Mouse (Mus musculus): Measurements from ENCODE around the gene Copz2.
A peak's percentile ranks its signal among the peaks of the same experiment; 100 is the strongest.

Copz2 gene

DNA sequence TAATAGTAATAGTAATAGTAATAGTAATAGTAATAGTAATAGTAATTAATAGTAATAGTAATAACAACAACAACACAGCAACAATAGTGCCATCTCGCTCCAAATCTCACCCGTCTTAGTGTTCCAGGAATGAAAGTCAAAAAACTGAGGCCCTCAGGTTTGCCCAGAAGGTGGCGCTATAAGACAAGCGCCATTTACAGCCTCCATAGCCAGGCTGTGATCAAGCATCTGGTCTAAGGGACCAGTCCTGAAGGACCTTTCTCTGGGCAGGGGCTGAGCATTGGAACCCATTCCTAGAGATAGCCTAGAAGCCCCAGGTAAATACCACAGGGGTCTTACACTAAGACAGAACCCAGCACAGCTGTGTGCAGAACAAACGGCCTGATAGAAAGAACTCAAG, 17.5 kb downstream of the Copz2 start:
- peak; percentile 86 for DNase-seq

DNA sequence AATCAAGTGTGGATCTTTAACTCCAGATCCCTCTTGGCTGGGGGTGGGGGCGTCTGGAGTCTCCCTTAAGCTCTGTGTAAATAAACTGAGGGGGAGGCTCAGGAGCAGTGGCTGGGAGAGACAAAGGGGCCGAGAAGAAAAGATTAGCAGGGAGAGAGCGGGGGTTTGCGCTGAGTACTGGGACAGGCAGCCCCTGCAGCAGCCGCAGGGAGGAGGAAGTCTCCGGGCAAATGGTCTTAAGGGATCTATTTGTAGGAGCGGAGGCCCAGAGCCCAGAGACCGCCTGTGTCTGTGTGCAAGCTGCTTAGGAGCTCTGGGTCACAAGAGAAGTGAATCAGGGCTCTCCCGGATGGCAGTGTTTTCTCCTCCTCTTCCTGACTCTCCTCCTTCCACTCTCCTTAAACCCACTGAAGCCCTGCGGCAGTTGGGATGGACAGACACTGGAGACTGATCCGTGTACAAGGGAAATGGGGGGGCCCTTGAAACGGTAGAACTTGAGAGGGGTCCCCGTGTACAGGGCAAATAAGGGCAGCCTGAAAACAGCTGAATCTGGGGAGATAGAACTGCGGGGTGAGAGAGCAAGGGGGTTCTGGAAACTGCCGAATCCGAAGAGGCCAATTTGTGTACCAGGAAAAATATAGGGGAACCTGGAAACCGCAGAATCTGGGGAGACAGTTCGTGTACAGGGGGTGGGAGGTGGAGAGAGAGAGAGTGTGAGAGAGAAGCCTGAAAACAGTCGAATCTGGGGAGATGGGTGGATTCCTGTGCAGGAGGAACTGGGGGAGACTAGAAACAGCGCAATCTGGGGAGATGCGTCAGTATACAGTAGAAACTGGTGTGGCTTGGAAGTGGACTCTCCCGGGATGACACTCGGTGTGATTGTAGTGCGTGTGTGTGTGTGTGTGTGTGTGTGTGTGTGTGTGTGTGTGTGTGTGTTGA, 23.0 kb downstream of the Copz2 start:
- DNase-seq = peak; percentile 84

DNA sequence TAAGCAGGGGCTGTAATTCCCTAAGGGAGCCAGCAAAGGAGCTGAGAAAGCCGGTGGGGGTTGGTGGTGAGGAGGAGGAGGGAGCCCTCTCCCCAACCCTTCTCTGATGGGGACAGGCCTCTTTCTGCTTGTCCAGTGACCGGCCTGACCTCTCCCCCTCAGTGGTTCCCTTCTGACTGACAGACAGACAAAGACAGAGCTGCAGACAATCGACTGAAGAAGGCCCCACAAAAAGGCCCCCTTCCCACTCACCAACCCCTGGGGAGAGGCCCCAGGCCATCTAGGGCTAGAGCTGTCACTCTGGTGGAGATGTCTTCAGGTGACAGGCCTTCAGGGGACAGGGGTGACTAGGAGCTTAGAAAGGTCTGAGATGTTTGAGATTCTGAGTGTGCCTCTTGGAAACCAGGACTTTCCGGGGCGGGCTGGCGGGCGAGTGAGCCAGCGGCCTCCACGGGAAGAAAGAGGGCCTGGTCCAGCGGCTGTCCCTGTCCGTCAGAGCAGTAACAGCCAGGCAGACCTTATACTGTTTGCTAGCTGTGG, 24.0 kb downstream of the Copz2 start:
- peak; percentile 73 for DNase-seq

DNA sequence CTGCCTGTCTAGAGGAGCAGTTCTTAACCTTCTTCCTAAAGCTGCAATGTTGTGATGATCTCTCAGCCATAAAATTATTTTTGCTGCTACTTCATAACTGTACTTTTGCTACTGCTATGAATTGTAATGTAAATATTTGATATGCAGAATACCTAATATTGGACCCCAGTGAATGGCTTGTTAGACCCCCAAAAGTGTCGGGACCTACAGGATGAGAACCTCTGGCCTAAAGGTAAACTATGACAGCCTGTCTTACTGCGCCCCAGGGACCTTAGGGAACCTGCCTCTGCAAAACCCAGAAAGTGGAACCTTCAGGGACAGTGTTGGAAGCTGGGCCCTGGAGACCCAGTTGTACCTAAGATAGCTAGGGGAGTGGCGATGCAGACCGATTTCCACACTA, 25.6 kb downstream of the Copz2 start:
- no peak for DNase-seq

DNA sequence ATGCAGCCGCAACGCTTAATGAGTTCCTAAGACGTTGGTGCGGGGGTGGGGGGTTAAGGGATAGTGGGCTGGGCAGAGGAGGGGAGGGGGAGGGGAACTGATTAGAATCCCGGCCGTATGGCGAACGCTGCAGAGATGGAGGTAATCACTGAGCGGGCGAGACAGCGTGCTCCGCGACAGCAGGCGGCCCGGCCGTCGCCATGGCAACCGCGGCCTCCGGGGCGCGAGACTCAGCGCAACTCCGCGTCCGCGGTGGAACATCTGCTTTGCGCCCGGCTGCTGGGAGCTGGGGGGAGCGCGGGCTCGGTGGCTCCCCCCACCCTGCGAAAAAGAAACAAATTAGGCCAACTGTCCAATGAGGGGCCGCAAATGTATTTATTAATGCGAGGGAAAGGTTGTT, 26.1 kb downstream of the Copz2 start:
- DNase-seq = peak; percentile 97

DNA sequence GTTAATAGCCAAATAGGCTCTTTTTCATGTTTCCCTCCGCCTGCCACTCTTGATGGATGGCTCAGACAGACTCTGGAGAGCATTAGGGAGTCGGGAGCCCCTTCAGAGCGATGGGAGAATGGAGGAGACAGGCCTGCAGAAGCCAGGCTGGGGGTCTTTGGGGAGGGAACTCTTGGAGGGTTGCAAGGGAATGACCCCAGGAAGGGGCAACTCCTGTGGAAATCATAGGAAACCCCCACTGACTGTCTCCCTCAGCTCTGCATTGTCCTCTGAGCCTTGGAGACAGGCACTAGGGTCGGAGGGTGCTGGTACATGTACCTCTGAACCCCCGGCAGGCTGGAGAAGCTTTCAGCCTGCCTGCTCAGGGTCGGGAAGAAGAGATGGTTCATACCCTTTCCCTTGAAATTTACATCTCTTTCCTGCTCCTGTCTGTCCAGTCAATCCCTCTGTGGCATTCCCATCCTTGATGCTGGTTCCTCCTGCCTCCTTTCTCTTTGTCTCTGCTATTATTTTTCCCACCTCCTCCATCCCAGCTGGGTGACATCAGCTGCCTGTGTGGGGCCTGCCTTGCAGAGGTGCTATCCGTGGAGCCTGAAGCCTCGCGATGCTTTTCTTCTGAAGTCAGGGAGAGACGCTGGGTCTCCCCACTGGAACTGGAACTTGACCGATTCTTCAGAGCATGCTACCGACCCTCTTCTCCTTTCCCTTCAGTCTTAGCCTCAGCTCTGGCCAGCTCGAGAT, 26.8 kb downstream of the Copz2 start:
- peak; percentile 84 for DNase-seq

DNA sequence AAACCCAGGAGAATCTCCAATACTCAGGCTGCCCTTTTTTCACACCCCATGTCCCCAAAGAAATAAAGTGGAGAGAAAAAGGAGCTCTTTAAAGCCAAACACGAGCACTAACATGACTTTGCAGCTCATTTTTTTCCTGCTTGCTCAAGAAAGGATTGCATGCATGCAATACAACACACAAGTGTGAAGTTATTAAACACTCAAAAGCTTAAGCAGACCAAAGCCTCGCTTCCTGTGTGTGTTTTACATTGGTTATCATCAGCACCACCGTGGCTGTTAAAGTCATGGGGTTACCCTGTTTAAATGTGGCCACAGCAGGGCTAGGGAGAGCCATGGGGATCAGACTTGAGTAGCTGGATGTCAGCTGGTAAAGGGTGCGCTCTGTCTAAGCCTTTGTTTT, 27.4 kb downstream of the Copz2 start:
- no peak for DNase-seq

DNA sequence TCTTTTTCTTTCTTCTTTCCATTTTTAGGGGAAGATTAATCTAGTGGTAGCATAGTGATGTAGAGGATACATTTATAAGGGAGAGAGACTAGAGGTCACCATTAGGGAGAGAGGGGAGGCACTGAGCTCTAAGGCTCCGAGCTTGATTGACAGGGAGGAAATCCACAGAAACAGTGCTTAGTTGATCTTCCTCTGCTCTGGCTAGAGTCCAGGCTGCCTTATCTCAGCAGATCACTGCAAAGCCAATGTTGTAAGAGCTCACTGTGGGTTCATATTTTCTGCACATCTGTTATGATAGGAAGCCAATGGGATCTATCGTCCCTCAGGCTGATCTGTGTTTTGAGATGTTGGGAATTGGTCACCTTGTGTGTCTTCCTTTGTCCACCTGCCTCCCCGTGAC, 29.0 kb downstream of the Copz2 start:
- no peak for DNase-seq

DNA sequence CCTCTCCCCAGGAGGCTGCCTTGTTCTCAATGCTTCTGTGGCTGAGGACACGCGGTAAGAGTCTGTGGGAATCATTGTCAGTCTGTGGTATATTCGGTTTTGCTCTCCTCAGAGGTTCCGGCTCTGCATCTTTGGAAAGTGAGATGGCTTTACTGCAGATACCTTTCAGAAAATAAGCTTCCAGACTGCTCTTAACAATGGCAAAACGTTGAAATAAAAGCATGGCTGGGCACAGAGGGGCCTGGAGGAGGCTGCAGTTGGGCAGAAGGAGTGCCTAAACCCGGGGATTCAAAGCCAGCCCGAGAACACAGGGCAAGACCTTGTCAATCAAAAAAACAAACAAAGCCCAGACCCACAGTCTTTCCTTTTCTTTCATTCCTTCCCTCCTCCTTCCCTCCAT, 29.7 kb downstream of the Copz2 start:
- peak; percentile 53 for DNase-seq

DNA sequence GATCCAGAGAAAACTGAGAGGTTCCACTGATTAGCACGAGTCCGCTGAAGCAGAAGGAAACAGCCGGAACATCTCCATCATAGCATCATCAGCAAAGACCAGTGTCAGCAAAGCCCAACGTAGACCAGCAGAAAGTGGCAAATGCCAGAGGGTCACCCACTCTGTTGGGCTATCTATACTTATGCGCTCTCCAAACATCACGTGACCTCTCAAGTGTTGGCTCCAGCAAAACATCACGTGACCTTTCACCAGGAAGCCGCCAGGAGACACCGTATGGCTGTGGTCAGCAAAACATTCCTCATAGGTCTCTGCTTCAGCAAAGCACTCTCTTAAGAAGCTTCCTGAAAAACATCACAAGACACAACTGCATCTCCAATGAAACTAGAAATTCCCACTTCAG, 30.6 kb downstream of the Copz2 start:
- DNase-seq = no peak

DNA sequence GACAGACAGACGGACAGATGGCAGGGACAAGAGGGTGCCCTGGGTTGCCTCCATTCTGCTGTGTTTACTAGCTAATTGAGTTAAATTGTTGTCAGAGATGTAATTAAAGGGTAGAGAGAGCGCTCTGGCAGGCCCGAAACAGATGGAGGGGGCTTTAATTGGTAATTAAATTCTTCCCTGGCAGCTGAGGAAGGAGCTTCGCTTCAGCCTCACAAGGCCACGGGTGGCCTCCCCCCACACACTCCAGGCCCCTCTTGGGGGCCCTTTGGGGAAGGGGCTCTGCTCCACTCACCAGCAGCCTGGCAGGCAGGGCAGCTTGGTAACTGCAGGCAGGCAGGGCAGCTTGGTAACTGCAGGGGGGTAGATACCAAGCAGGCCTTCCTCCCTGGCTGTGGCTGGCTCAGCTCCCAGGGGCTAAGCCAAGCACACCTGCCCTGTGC, 36.3 kb downstream of the Copz2 start:
- peak; percentile 47 for DNase-seq

DNA sequence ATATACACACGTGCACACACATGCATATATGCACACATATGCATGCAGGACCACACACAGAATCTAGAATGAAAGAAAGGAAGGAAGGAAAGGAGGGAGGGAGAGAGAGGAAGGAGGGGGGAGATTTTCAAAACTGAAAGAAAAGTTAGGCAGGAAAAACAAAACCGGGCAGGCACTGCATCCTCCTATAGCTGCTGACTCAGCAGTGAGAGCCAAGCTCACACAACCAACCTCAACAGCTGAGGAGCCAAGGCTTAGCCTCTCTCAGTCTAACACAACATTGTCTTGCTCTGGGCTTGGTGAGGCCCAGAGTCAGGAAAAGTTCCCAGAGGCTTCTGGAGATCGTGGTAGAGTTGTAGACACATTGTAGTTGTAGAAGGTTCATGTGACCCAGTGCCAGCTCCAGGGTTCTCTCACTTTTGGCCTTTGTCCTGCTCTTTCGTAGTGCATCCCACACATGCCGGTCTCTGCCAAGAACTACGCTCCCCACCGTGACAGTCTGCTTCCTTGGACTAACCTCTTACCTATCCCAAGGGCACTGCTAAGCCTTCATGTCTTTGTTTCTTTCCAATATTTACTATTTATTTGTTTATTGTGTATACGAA, 37.4 kb downstream of the Copz2 start:
- no peak for DNase-seq

DNA sequence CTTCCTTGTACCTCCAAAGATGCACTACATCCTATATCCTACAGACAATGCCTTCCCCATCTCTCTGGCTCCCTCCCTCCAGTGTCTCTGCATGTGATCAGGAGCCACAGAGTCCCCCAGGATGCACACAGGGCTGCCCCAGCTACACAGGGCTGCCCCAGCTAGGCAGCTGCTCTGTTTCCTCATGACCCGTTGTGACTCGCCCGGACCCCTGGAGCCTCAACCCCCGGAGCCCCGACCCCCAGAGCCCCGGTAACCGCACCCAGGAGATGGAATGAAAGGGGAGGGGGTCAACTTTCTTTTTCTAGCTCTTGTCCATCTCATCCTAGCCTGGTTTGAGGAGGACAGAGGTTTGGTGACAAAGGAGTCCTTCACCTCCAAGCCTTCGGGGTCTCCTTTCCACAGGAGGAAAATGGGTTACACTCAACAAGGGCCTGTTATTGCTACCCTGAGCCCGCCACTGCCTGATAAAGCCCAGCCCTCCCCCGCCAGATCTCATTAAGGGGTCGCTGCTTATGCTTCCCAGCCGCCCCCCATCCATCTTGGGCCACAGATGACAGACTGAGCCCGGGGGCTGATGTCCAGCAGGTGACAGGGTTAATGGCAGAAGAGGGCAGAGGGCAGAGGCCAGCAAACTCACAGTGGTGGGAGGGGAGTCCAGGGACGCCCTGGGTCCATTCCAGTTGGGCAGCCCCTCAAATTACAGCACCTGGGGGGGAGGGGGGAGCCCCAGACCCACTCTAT, 42.3 kb downstream of the Copz2 start:
- DNase-seq = peak; percentile 72

DNA sequence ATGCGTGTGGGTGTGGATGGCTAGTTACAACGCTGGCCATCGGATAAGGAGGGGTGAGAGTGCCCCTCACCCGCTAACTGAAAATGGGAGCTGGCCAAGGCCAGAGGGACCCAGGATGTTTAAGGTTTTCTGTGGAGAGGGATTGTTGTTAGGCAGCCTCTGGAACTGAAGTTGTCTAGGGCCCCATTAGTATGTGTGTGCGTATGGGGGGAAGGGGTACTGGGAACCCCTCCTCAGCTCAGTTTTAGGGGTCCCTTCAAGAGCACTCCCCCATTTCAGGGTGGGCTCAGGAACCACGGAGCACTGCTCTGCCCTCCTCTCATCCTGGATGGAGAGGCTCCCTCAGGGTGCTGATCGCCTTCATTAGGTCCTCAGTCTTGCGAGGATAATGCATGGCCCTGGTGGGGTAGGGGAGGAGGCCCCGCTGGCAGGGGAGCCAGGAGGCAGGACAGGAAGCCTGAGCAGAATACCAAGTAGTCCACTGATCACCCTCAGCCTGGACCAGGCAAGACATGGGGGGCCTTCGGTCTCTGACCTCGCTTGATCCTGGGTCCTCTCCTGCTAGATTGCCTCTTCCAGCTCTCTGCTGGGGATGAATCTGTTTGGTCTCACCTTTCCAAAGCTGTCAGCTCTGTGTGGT, 43.7 kb downstream of the Copz2 start:
- peak; percentile 47 for DNase-seq

DNA sequence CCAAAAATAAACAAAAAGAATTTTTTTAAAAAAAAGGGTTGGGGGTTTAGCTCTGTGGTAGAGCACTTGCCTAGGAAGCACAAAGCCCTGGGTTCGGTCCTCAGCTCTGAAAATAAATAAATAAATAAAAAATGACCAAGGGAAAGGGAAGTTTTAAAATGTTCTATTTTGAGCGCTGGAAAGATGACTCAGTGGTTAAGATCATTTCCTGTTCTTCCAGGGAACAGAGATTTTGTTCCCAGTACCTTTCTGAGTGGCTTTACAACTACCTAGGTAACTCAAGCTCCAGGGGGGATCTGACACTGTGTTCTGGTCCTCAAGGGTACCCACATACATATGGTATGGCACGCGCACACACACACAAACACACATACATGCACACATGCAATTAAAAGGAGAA, 46.2 kb downstream of the Copz2 start:
- DNase-seq = no peak

DNA sequence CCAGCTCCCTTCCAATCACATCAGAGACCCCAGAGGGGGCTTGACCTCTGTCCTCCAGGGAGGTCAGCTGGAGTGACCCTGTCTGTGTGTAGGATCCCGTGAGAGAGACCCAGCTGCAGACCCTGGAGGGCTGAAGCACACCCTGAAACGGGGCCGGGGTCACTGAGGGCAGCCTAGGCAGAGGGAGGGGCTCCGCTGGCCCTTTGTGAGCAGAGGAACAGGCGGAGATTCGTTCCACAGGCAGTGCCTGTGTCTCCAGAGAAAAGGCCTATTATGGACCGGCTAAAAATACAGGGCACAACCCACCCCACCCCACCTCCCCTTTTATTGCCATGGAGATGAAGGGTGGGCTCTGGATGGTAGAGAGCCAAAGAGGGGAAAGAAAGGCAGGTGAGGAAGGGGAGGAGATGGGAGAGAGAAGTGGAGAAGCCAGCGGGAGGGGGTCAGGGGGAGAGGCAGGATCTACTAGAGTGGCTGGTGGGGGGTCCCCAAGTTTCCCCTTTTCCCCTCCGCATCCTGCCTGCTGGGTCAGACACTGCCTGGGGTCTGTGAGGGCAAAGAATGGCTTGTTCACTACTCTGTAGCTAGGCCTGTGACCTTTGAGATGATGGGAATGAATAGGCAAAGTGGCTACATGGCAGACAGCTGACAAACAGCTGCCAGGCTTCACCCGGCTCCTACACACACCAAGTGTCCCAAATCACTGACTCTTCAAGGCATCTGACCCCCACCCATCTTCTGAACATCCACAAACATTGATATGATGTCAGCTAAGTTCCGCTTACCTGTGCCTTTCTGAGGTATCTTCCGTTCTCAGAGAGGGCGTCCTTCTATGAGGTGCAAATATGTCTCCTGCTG, 50.0 kb downstream of the Copz2 start:
- peak; percentile 92 for DNase-seq

DNA sequence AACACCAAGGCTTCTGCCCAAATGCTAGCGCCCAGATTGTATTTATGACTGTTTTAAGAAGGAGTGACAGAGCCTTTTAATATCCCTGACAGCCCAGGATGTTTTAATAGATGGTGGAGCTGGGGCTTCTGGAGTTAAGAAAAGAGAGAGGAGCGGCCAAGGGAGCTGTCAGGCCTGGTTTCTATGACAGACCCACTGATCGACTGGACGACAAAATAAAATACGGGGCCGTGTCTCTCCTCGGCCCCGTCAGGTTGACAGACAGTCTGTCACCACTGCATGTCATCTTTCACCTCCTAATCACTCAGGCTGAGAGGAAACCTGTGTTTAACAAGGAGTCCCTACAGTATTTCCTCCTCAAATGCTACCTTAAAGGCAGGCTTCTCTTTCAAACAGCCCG, 51.7 kb downstream of the Copz2 start:
- no peak for DNase-seq

DNA sequence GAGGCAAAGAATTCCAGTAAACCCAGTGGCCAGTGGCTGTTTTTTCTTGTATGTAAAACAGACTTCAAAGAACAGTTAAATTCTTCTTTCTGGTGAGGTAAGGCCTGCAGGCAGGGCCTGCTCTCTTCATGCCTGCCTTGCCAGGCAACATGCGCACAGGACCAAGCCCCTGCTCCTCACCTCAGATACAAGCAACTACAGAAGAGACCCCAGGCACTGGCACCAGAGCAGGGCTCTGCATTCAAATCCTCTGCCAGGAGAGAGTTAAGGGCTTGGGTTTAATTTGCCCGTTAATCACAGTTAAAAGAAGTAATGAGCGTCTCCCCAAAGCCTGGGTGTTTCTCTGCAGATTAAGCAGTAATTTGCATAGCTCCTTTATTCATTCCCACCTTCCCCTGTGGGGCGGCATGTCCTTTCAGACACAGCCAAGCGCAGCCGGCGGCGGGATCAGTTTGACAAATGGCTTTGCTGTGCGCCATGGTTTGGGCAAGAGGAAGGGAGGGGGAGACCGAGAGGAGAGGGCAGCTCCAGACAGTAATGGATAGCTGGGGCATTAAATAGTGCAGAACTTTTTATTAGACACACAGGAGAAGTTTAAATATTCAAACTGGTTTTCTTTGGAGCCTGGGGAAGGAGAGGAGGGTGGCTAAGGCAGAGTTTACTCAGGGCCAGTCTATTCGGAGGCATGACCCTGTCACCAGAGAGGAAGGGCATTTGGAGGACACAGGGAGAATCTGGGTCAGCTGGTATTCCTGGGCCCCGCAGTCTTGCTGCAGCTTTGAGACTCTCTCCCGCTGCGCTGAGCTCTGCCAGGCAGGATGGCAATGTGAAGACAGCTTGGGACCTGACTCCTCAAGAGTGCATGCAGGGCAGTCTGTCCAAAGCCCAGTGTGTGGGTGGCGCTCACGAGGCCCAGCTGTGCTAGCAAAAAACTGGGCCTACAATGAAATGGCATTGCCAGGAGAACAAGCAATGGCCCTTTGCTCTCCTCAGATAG, 53.3 kb downstream of the Copz2 start:
- peak; percentile 91 for DNase-seq

DNA sequence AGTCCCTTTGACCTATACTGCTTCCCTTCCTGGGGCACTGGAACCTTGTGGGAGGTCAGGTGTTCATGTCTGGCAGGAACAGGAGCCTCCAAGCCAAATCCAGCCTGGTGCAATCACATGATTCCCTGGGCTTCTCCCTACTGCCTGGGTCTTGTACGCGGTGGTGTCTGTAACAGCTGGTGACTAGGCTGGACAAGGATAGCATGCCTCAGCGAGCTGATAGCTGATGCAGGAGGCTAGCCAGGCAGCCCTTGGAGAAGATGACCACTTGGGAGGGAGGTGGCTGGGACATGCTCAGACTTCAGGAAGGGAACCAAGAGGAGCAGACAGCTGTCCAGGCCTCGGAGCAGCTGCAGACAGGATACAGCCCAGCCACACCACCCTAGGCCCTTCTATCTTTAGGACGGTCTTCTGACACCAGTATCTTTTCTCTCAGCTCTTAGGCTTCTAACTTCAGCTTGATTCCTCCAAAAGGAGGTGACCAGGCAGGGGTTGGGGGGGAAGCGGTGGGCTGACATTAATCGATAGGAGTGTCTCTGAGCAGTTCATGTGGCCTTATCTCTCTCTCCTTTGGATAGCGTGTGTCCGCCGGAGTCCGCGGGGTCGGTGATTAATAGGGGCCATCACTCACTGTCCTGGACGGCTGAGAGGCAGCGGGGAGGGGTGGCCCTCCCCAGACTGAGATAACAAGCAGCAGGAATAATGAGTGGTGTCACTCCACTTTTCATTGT, 56.9 kb downstream of the Copz2 start:
- peak; percentile 56 for DNase-seq

Measured in embryo, embryonic 11 days (tissue).